ENCODE assay signal across 28 mouse cellular contexts in the genomic region with DNA sequence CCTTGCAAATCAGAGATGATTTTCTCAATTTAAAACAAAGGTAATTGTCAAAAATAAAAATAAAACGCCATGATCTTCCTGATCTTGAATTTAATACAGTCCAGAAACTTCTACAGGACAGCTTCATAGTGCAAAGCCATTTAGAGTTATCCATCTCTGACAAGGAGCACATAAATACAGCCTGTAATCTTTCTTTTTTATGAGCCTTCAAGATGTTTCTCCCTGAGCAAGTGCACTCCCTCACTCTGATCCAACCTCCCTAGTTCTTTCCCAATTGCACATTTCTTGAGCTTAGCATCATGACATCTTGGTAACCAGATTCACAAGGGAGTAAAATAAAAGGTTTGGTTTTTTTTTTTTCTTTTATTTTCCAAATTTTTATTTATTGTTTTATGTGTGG.
"Had no signal": no experiment of that assay in that cellular context is flagged by ENCODE, and none has a peak within 500 bp of the region (broad histone marks: within the 10 kb centered on the region; RNA-seq: fewer than 3 reads in every experiment).

No protein-coding gene starts in this region.

- H3K4me3 ChIP-seq: embryonic facial prominence, embryonic 10.5 days; embryonic facial prominence, embryonic 12.5 days; embryonic facial prominence, embryonic 13.5 days; embryonic facial prominence, embryonic 15.5 days; erythroblast, embryonic 14.5 days; forebrain, embryonic 10.5 days; forebrain, embryonic 12.5 days; forebrain, embryonic 13.5 days; forebrain, embryonic 15.5 days; gastrocnemius, adult 2 months had no signal

- DNase-seq: cerebellum, adult 18-20 months; cerebellum, adult 2 months; cerebellum, adult 8-10 months; cerebellum, adult 9-10 months; cerebellum, adult 9-11 months; cerebellum, postnatal 10 days; cerebellum, postnatal 14 days; cerebellum, postnatal 25 days; cerebellum, postnatal 36 days; embryo, embryonic 11 days; forebrain, postnatal 0 days; gastrocnemius, adult 2 months; gastrocnemius, postnatal 10 days; gastrocnemius, postnatal 14 days; gastrocnemius, postnatal 25 days; gastrocnemius, postnatal 36 days; heart, adult 11 months had no signal

- H3K27ac ChIP-seq: embryonic facial prominence, embryonic 10.5 days; embryonic facial prominence, embryonic 12.5 days; embryonic facial prominence, embryonic 13.5 days; embryonic facial prominence, embryonic 15.5 days; forebrain, embryonic 10.5 days; forebrain, embryonic 12.5 days; forebrain, embryonic 13.5 days; forebrain, embryonic 15.5 days; gastrocnemius, adult 2 months had no signal

- H3K9ac ChIP-seq: embryonic facial prominence, embryonic 12.5 days; embryonic facial prominence, embryonic 13.5 days; embryonic facial prominence, embryonic 15.5 days; forebrain, embryonic 12.5 days; forebrain, embryonic 13.5 days; forebrain, embryonic 15.5 days; forebrain, postnatal 0 days had no signal

- H3K36me3 ChIP-seq: embryonic facial prominence, embryonic 10.5 days; embryonic facial prominence, embryonic 12.5 days; embryonic facial prominence, embryonic 13.5 days; embryonic facial prominence, embryonic 15.5 days; forebrain, embryonic 10.5 days; forebrain, embryonic 12.5 days; forebrain, embryonic 15.5 days had no signal

- H3K4me1 ChIP-seq: embryonic facial prominence, embryonic 12.5 days; embryonic facial prominence, embryonic 13.5 days; embryonic facial prominence, embryonic 15.5 days; forebrain, embryonic 12.5 days; forebrain, embryonic 13.5 days; forebrain, embryonic 15.5 days had no signal

- H3K27me3 ChIP-seq: embryonic facial prominence, embryonic 12.5 days; embryonic facial prominence, embryonic 13.5 days; embryonic facial prominence, embryonic 15.5 days; forebrain, embryonic 12.5 days; forebrain, embryonic 13.5 days; forebrain, embryonic 15.5 days had no signal

- ATAC-seq: forebrain, embryonic 13.5 days; forebrain, embryonic 14.5 days; forebrain, embryonic 15.5 days; forebrain, embryonic 16.5 days; forebrain, postnatal 0 days had no signal

- H3K9me3 ChIP-seq: embryonic facial prominence, embryonic 10.5 days; embryonic facial prominence, embryonic 12.5 days; embryonic facial prominence, embryonic 13.5 days; embryonic facial prominence, embryonic 15.5 days; forebrain, embryonic 10.5 days; forebrain, embryonic 12.5 days; forebrain, embryonic 13.5 days; forebrain, embryonic 15.5 days had no signal

- H3K4me2 ChIP-seq: embryonic facial prominence, embryonic 12.5 days; embryonic facial prominence, embryonic 13.5 days; embryonic facial prominence, embryonic 15.5 days; forebrain, embryonic 12.5 days; forebrain, embryonic 13.5 days; forebrain, embryonic 15.5 days had no signal
